Mouse (Mus musculus): ENCODE results near the gene Osgep. TPM values are rescaled to one million over a fixed set of nuclear protein-coding genes. Genes with fewer than 3 reads are reported as not detected.

Osgep gene
- polyA plus RNA-seq, 1 experiment = 54.6 TPM

DNA sequence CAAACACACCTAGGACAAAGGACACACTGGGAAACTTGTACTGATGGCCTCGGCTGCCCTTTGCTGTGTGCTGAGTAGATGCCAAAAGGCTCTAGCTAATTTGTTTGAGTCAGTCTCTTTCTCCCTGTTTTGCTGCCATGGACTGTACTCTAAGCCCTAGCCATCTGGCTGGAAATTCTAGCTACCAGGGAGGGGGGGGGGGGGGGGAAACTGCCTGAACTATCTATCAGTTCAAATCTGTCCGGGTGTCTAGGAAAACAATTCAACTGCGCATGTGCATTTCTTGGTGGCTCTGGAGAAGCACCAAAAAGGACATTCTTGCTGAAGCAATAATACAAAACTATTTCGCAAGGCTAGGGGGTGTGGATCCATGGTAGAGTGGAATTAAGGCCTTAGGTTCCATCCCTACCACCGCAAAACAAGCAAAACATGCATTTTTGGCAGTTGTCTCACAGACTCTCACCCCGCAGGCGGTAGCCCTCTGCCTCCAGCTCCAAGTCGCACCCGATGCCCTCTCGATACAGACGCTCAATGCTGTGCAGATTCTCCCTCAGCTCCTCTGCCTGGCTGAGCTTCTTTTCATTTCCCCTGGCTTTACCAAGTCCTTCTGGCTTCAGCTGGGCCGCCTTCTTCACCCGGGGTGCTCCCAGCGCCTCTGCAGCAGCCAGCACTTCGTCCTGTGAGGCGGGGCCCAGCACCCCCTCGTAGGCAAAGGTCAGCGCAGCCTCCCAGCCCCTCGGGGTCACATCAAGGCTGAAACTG is 28.5 kb downstream of the Osgep start:
- H3K4me1 ChIP-seq (ENCODE audit: control insufficient read depth, insufficient read depth, low read length) = no peaks in the 10 kb centered on the region
- TF ChIP-seq POLR2A (IDR thresholded peaks at IDR 0.05; ENCODE audit: low read depth, low read length) (no peak), CTCF (conservative IDR thresholded peaks at IDR 0.05; ENCODE audit: insufficient read depth, insufficient read length, low read depth, low read length) (no peak)
- no peaks in the 10 kb centered on the region for H3K27me3 ChIP-seq (replicated peaks; ENCODE audit: control insufficient read depth, insufficient read depth, low read length)
- no peaks in the 10 kb centered on the region for H3K36me3 ChIP-seq (ENCODE audit: control insufficient read depth, insufficient read depth, low read length)
- DNase-seq = peak; percentile 78
- 15% methylated on average over 19 of the region's 19 CpGs for WGBS
- H3K27ac ChIP-seq (ENCODE audit: insufficient read depth, low read depth, low read length) = peak overlapping the region; percentile 18; the same call in 1 of the 2 replicates
- peak overlapping the region; percentile 34 for H3K4me3 ChIP-seq (ENCODE audit: insufficient read depth, low read depth, low read length)

DNA sequence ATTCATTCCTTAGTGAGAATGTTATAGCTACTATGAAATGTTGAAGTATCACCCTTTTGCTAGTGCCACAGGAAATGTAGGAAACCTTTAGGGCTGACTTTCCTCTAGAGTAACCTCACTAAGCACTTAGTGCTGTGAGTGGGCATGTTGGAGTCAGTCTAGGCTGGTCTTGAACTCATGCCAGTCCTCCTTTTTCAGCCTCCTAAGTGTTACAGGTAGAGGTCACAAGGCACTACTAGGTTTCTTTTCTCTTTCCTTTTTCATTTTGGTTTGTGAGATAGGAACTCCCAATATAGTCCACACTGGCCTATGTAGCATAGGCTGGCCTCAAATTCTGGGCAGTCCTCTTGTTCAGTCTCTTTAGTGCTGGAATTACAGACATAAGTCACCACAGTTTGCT is 29.3 kb downstream of the Osgep start:
- Histone ChIP-seq H3K27ac (ENCODE audit: insufficient read depth, low read depth, low read length) (no peak overlapping the region), H3K4me1 (ENCODE audit: control insufficient read depth, insufficient read depth, low read length) (no peaks in the 10 kb centered on the region), H3K36me3 (ENCODE audit: control insufficient read depth, insufficient read depth, low read length) (no peaks in the 10 kb centered on the region), H3K4me3 (ENCODE audit: insufficient read depth, low read depth, low read length) (no peak overlapping the region), H3K27me3 (replicated peaks; ENCODE audit: control insufficient read depth, insufficient read depth, low read length) (no peaks in the 10 kb centered on the region)
- TF ChIP-seq POLR2A (IDR thresholded peaks at IDR 0.05; ENCODE audit: low read depth, low read length) (no peak), CTCF (conservative IDR thresholded peaks at IDR 0.05; ENCODE audit: insufficient read depth, insufficient read length, low read depth, low read length) (no peak)
- DNase-seq = no peak

DNA sequence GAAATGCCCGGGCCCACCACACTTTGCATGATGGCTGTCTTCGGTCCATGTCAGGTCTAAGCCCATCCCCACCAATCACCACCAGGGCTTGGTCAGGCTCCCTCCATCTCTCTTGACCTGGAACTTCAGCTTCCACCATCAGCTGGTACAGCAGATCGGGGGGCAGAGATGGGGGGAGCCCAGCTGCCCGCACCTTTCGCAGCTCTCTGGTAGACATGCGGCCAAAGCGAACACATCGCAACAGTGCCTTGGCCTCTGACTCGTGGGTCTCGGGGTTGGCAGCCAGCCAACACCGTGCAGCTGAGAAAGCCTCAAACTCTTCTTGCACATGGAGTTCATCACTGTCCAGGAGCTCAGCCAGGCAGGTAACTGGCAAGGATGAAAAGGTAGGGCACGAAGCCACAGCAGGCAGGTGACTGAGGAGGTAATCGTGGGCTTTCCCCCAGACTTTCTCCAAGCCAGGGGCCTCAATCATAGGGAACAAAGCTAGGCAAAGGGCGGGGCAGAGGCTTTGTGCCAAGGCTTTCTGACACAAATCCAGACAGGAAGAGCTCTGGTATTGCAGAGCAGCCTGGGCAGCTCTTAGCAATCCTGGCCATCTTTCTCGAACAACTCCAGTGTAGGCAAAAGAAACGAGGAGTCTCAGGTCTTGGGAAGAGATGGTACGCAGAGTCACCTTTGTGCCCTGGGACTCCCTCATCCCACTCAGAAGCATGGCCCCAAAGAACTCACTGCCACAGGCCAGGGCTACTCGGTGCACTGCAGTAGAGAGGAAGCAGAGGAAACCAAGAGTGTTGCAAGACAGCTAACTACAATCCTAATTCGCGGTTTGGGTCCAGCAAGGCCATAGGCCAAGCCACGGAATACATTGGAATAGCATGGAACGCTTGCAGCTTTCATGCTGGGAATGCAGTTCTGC is 31.9 kb downstream of the Osgep start:
- H3K27ac ChIP-seq (ENCODE audit: insufficient read depth, low read depth, low read length) = no peak overlapping the region
- DNase-seq = no peak
- WGBS = 68% methylated on average over 22 of the region's 22 CpGs
- H3K36me3 ChIP-seq (ENCODE audit: control insufficient read depth, insufficient read depth, low read length) = no peaks in the 10 kb centered on the region
- TF ChIP-seq CTCF (conservative IDR thresholded peaks at IDR 0.05; ENCODE audit: insufficient read depth, insufficient read length, low read depth, low read length) = no peak
- TF ChIP-seq POLR2A (IDR thresholded peaks at IDR 0.05; ENCODE audit: low read depth, low read length) = no peak
- H3K4me1 ChIP-seq (ENCODE audit: control insufficient read depth, insufficient read depth, low read length) = no peaks in the 10 kb centered on the region
- no peaks in the 10 kb centered on the region for H3K27me3 ChIP-seq (replicated peaks; ENCODE audit: control insufficient read depth, insufficient read depth, low read length)
- no peak overlapping the region for H3K4me3 ChIP-seq (ENCODE audit: insufficient read depth, low read depth, low read length)

DNA sequence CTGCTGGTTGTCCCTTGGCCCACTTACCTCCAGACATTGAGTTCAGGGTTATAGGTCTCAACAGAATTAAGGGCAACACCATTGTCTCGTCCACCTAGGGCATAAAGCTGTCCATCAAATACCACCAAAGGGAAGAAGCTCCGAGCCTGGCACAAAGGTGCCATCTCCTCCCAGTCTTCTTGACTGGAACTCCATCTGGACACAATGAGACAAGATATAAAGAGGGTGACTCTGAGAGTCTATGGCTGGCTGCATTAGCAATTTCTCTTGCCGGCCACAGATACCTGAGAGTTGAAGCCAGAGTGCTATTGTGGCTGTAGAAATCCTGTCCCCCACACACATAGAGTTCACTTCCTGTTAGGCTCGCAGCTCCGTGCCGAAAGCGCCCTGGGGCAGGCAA is 32.6 kb downstream of the Osgep start:
- no peak overlapping the region for H3K27ac ChIP-seq (ENCODE audit: insufficient read depth, low read depth, low read length)
- H3K36me3 ChIP-seq (ENCODE audit: control insufficient read depth, insufficient read depth, low read length) = no peaks in the 10 kb centered on the region
- TF ChIP-seq CTCF (conservative IDR thresholded peaks at IDR 0.05; ENCODE audit: insufficient read depth, insufficient read length, low read depth, low read length) = no peak
- no peak for TF ChIP-seq POLR2A (IDR thresholded peaks at IDR 0.05; ENCODE audit: low read depth, low read length)
- no peak for DNase-seq
- 80% methylated on average over 7 of the region's 7 CpGs for WGBS
- H3K4me1 ChIP-seq (ENCODE audit: control insufficient read depth, insufficient read depth, low read length) = no peaks in the 10 kb centered on the region
- no peaks in the 10 kb centered on the region for H3K27me3 ChIP-seq (replicated peaks; ENCODE audit: control insufficient read depth, insufficient read depth, low read length)
- H3K4me3 ChIP-seq (ENCODE audit: insufficient read depth, low read depth, low read length) = no peak overlapping the region

DNA sequence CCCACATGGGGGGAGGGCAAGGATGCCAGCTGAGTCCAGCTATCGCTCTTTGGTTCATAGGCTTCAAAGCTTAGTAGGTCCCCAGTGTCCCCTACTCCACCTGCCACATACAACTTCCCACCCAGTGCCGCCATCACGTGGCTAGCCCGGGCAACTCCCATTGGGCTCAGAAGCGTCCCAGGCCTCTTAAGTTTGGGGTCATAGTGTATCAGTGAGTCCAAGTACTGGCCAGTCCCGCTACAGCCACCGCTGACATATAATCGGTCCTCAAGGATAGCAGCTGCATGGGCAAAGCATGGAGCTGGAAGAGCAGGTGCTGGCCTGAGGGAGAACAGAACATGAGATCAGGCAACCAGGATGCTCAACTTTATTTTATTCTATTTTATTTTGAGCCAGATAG is 33.1 kb downstream of the Osgep start:
- no peak overlapping the region for H3K4me3 ChIP-seq (ENCODE audit: insufficient read depth, low read depth, low read length)
- TF ChIP-seq POLR2A (IDR thresholded peaks at IDR 0.05; ENCODE audit: low read depth, low read length) (no peak), CTCF (conservative IDR thresholded peaks at IDR 0.05; ENCODE audit: insufficient read depth, insufficient read length, low read depth, low read length) (no peak)
- H3K27ac ChIP-seq (ENCODE audit: insufficient read depth, low read depth, low read length) = no peak overlapping the region
- 95% methylated on average over 8 of the region's 8 CpGs for WGBS
- no peaks in the 10 kb centered on the region for H3K36me3 ChIP-seq (ENCODE audit: control insufficient read depth, insufficient read depth, low read length)
- H3K27me3 ChIP-seq (replicated peaks; ENCODE audit: control insufficient read depth, insufficient read depth, low read length) = no peaks in the 10 kb centered on the region
- H3K4me1 ChIP-seq (ENCODE audit: control insufficient read depth, insufficient read depth, low read length) = no peaks in the 10 kb centered on the region
- DNase-seq = no peak

DNA sequence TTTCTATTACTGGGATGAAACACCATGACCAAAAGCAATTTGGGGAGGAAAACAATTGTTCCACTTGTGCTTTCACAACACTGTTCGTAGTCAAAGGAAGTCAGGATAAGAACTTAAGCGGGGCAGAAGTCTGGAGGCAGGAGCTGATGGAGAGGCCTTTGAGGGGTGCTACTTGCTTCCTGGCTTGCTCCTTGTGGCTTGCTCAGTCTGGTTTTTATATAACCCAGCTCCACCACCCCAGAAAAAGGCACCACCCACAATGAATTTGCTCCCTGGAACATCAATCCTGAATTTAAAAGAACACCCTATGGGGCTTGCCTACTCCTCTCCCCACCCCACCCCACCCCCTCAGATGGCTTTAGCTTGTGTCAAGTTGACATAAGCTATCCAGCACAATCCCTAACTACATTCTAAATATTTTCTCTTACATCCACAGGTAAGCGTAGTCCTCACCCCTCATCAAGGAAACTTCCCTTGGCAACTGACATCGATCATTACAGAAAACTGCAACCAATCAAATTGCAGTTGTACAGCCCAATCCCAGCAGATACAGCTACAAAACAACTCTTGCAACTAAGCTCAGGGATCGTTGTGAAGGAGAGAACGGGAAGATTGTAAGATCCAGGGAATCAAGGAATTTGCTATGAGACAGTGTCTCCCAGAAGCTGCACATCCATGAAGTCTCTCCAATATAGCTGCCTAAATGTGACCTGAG is 48.3 kb downstream of the Osgep start:
- Histone ChIP-seq H3K27me3 (replicated peaks; ENCODE audit: control insufficient read depth, insufficient read depth, low read length) (no peaks in the 10 kb centered on the region), H3K27ac (ENCODE audit: insufficient read depth, low read depth, low read length) (no peak overlapping the region), H3K36me3 (ENCODE audit: control insufficient read depth, insufficient read depth, low read length) (no peaks in the 10 kb centered on the region), H3K4me1 (ENCODE audit: control insufficient read depth, insufficient read depth, low read length) (no peaks in the 10 kb centered on the region), H3K4me3 (ENCODE audit: insufficient read depth, low read depth, low read length) (no peak overlapping the region)
- 88% methylated on average over 6 of the region's 6 CpGs for WGBS
- no peak for DNase-seq
- TF ChIP-seq CTCF (conservative IDR thresholded peaks at IDR 0.05; ENCODE audit: insufficient read depth, insufficient read length, low read depth, low read length) (no peak), POLR2A (IDR thresholded peaks at IDR 0.05; ENCODE audit: low read depth, low read length) (no peak)
